Mouse (Mus musculus): Measurements from ENCODE around the gene Mapk11.

The Mapk11 gene

GRCm38 (mm10) chr15:89149271-89150040 lies at the start of gene Mapk11:
Gene Mapk11, minus strand, starts transcription at chr15:89149628.
- no peak for DNase-seq (ENCODE audit: low spot score)

GRCm38 (mm10) chr15:89197056-89197455 lies 47.6 kb upstream of the Mapk11 start:
- DNase-seq (ENCODE audit: low spot score): no peak

- peak; percentile 82 for DNase-seq (ENCODE audit: low spot score)
Observed at GRCm38 (mm10) chr15:89196313-89196706, 46.9 kb upstream of the Mapk11 start, which contains the start of gene Dennd6b. Gene Dennd6b, minus strand, starts transcription at chr15:89196496.

DNA sequence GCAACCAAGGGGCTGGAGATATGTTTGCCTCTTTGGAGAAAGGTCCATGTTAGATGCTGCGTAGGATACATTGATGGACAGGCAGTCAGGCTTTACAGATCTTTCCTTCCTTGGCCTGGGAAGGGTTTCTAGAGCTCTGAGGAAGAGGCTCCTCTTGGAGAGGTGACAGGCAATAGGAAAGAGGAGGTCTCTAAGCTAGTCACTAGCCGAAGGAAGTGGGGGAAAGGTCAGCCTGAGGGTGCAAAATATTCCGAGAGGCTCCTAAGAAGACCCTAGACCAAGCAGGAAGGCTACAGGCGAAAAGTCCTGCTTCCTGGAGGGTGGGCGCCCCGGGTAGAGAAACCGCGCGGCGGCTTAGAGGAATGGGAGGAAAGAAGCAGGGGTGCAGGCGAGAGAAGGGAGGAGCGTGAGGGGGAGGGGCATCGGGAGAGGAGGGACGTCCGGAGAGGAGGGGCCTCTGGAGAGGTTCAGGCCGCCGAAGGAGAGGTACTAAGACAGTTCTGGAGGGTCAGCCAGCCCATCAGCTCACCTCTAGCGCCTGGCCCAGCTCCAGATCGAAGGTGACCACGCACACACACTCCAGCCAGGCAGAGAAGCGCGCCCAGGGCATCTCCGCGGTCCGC lies 46.4 kb upstream of the Mapk11 start:
- DNase-seq (ENCODE audit: low spot score): peak; percentile 77

DNA sequence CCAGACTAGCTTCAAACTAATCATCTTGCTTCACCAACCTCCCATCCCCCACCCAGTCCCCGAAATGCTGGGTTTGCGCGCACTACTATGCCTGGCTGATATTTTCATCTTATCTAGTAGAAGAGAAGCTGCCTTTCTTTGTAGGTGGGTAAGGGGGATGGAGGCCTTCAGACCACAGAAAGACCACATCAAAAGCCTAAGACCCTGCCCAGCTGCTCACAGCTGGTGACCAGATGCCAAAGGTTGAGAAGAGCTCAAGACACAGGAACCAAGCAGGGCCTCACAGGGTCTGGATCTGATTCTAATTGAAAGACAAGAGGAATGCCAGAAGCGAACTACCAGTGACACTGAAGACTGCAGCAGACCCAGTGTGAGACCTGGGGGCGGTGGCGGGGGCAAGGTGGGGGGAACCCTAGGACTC lies 45.8 kb upstream of the Mapk11 start:
- DNase-seq (ENCODE audit: low spot score): no peak

DNA sequence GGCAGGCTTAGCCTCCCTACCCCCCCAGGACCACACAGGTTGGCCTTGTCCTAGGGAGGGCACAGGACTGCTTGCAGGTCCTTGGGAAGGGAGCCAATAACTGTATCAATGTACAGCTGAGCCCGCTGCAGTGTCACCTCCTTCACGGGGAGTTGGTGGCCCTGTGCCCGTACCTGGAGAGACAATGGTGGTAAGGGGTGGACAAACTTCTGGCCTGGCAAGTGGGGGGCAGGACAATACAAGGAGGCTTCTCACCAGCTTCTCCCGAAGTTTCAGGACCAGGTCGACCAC lies 35.5 kb upstream of the Mapk11 start:
- no peak for DNase-seq (ENCODE audit: low spot score)

- no peak for DNase-seq (ENCODE audit: low spot score)
Observed at GRCm38 (mm10) chr15:89184141-89184936, 34.9 kb upstream of the Mapk11 start.

DNA sequence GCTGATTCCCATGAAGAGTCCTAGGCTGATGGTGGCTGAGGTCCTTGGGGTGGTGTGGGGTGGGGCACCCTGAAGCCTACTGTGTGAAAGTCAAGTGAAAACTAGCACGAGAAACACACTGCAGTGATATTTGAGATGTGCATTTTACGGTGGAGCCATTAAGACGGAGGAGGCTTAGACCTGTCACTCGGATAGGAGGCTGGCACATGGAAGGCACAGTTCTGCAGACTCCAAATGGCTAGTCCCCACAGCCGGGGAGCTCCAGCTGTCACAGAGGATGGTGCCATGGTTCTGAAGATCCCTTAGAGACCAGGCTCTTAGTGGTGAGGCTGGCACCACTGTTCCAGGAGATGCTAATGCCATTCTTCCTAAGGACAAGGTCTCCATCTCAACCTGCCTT lies 33.4 kb upstream of the Mapk11 start:
- DNase-seq (ENCODE audit: low spot score): no peak

- no peak for DNase-seq (ENCODE audit: low spot score)
Observed at GRCm38 (mm10) chr15:89182328-89182741, 32.9 kb upstream of the Mapk11 start.

DNA sequence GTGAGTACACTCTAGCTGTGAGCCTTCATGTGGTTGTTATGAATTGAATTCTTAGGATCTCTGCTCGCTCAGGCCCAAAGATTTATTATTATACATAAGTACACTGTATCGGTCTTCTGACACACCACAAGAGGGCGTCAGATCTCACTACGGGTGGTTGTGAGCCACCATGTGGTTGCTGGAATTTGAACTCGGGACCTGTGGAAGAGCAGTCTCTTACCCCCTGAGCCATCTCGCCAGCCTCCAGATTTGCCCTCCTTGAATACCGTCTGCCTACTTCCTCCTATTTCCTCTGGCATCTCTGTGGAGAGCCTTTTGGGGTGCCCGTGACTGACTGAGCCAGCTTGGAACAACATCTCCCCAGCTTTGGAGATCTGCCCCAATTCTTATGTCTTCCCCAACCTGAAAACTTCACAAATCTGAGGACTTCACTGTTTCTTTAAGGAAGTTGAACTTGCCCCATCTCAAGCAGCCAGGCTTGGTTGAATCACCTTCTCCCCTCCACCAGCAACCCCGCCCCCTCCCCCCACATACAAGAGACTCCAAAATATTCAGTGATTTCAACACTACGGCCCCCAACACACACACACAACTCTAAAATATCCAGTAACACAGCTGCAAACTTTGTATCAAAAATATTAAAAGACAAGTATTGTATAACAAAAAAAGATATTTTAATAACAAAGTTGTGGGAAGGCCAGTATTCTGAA lies 32.3 kb upstream of the Mapk11 start:
- no peak for DNase-seq (ENCODE audit: low spot score)

DNA sequence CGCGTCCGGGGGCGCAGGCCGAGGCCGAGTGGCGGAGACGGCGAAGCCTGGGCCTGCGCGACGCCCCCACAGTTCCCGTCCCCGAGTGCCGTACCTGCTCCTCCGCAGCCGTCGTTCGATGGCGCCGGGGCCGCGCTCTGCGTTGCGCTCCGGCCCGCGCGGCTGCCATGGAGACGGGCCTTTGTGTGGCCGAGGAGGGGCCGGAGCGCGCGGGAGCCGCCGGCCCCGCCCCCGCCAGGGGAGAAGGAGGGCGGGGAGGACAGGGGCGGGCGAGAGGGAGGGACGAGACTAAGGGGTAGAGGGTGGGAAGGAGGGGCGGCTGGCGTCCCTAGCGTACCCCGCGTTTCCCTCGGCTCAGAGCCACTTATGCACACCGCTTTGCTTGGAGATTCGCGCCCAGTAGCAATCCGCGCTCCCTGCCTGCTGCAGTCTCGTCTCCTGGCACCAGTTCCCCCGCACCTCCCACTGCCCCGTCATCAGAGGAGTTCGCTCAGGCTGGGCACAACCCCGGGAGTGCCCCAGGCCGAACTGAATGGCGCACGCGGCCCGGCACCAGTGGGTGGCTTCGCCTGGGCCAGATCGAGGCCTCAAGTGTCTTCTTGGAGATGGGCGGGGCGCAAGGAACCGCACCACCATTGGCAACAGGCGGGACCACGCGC lies 31.3 kb upstream of the Mapk11 start, which contains the start of gene Plxnb2:
Plxnb2 (minus strand) TSS at position 218 of the 659 bp plus-strand sequence.
- DNase-seq (ENCODE audit: low spot score): peak; percentile 79

GRCm38 (mm10) chr15:89180081-89180541 lies 30.7 kb upstream of the Mapk11 start:
- DNase-seq (ENCODE audit: low spot score): no peak

- DNase-seq (ENCODE audit: low spot score): no peak
Observed at GRCm38 (mm10) chr15:89179630-89179964, 30.2 kb upstream of the Mapk11 start.

- DNase-seq (ENCODE audit: low spot score): peak; percentile 50
Observed at GRCm38 (mm10) chr15:89178954-89179629, 29.7 kb upstream of the Mapk11 start.

GRCm38 (mm10) chr15:89178260-89178860 lies 28.9 kb upstream of the Mapk11 start:
- DNase-seq (ENCODE audit: low spot score): no peak

DNA sequence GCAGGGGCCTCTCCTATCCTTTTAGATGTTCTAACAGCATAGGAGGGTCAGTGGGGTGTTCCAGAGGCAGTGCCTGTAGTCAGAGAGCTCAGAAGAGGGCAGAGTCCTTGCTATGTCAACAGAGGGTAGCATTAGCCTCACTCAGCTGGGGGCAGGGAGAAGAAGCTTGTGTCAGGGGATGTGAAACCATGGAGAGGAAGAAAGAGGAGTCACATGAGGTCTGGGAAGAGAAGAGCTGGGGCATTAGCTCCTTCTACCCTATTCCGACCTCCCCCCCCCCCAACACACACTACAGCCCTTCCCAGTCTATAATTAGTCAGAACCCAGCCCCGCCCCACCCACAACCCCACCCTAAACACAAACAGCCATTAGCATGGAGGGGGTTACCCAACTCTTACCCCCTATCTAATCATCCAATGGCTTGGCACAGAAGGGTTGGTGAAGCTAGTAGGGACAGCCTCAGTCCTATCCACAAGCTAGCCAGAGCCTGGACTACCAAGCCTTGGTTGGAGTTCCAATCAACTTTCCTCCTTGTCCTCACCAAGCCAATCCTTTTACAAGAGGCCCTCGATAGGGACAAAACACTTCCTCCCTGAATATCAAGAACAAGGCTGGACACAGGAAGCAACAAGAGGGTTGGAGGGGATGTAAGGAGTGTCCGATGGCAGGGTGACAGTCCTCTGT lies 28.3 kb upstream of the Mapk11 start:
- no peak for DNase-seq (ENCODE audit: low spot score)

- DNase-seq (ENCODE audit: low spot score): peak; percentile 82
Observed at GRCm38 (mm10) chr15:89177121-89177520, 27.7 kb upstream of the Mapk11 start.

DNA sequence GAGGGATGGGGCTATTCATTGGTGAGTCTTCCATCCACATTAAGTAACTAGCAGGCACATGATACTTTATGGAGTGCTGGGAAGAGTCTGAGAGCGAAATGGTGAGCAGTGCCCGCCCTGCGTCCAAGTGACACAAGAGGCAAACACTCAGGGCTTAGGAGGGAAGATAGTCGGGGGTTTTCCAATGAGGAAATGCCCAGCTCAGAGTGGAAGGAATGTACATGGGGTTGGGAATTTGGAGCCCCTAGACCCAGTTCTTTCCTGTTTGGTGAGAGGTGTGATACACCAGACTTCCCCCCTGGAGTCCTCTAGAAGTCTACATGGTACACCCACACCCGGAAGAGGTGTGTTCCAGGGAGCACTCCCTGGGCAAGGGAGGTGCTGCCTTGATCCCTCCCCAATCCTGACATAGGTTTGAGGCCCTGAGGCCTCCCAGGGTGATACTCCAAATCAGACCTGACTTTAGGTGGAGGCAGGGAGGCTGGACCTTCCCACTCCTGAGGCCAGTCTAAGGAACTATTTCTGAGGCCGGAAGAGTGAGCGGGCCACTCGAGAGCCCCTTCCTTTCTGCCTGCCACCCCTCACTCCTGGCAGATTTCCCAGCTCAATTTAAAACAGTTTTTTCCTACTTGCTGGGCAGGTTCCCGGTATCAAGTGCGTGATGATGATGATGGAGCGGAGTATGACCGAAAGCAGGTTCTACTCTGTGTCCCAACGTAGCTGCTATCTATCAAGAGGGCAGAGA lies 26.2 kb upstream of the Mapk11 start:
- DNase-seq (ENCODE audit: low spot score): no peak

- no peak for DNase-seq (ENCODE audit: low spot score)
Observed at GRCm38 (mm10) chr15:89174889-89175339, 25.5 kb upstream of the Mapk11 start.

Data from ovary, postnatal 10 days (tissue).